ENCODE assay signal across 9 mouse cellular contexts in genomic region chr19:15983739-15984344, GRCm38 (mm10). TPM values are rescaled to one million over a fixed set of nuclear protein-coding genes. Genes with fewer than 3 reads are reported as not detected.
DNase-seq lines count a peak whose midpoint lies in the region; ATAC-seq and TF ChIP-seq lines count a peak whose summit lies in the region.
"Had no signal": no experiment of that assay in that cellular context is flagged by ENCODE, and none has a peak within 500 bp of the region (broad histone marks: within the 10 kb centered on the region; RNA-seq: fewer than 3 reads in every experiment).

No protein-coding gene starts in this region.

- no peak for TF ChIP-seq POLR2A in brain, embryonic 14.5 days (IDR thresholded peaks at IDR 0.05; ENCODE audit: borderline replicate concordance, extremely low read depth, insufficient read depth, insufficient read length, poor library complexity, severe bottlenecking)

- H3K27ac ChIP-seq in kidney, embryonic 15.5 days: peak overlapping the region; percentile 86; the same call in 1 of the 2 replicates
- peak overlapping the region; percentile 96 for H3K27ac ChIP-seq in hindbrain, embryonic 13.5 days
- H3K27ac ChIP-seq in midbrain, embryonic 15.5 days: peak overlapping the region; percentile 92

- peak overlapping the region; percentile 85 for H3K4me2 ChIP-seq in kidney, embryonic 15.5 days
- peak overlapping the region; percentile 65 for H3K4me2 ChIP-seq in hindbrain, embryonic 13.5 days
- H3K4me2 ChIP-seq in midbrain, embryonic 15.5 days: peak overlapping the region; percentile 55

- no peak for DNase-seq in kidney, postnatal 14 days
- DNase-seq in brain, embryonic 14.5 days (ENCODE audit: low read depth): peak; percentile 56
- DNase-seq in adrenal gland, postnatal 10 days: no peak
- DNase-seq in left cerebral cortex, postnatal 4 days: no peak
- DNase-seq in layer of hippocampus, adult 8-10 months (ENCODE audit: low spot score in 2 of 2): no peak
- DNase-seq: adrenal gland, postnatal 14 days had no signal

- peaks cover 10% of the 10 kb centered on the region; the same call in 1 of the 2 replicates for H3K36me3 ChIP-seq in kidney, embryonic 15.5 days
- H3K36me3 ChIP-seq in hindbrain, embryonic 13.5 days: peaks cover 5% of the 10 kb centered on the region; the same call in 1 of the 2 replicates
- no peaks in the 10 kb centered on the region for H3K36me3 ChIP-seq in midbrain, embryonic 15.5 days (replicated peaks)

- peaks cover 18% of the 10 kb centered on the region for H3K4me1 ChIP-seq in kidney, embryonic 15.5 days
- H3K4me1 ChIP-seq in hindbrain, embryonic 13.5 days (replicated peaks): peaks cover 26% of the 10 kb centered on the region
- H3K4me1 ChIP-seq in midbrain, embryonic 15.5 days: peaks cover 28% of the 10 kb centered on the region

- H3K27me3 ChIP-seq in kidney, embryonic 15.5 days: no peaks in the 10 kb centered on the region
- H3K27me3 ChIP-seq in hindbrain, embryonic 13.5 days: no peaks in the 10 kb centered on the region
- no peaks in the 10 kb centered on the region for H3K27me3 ChIP-seq in midbrain, embryonic 15.5 days (replicated peaks)

- ATAC-seq in kidney, embryonic 15.5 days (replicated peaks; ENCODE audit: low FRiP score): no peak
- ATAC-seq in hindbrain, embryonic 13.5 days (ENCODE audit: low FRiP score): no peak
- no peak for ATAC-seq in midbrain, embryonic 15.5 days (replicated peaks)

- WGBS in kidney, embryonic 15.5 days: 54% methylated on average over 15 of the region's 15 CpGs
- 51% methylated on average over 15 of the region's 15 CpGs for WGBS in hindbrain, embryonic 13.5 days
- WGBS in midbrain, embryonic 15.5 days: 50% methylated on average over 15 of the region's 15 CpGs

- intact Hi-C loops in left cerebral cortex, postnatal 4 days (cut with DNase I): no loop called here

- H3K9ac ChIP-seq in kidney, embryonic 15.5 days: peak overlapping the region; percentile 77
- peak overlapping the region; percentile 95 for H3K9ac ChIP-seq in hindbrain, embryonic 13.5 days
- peak overlapping the region; percentile 77 for H3K9ac ChIP-seq in midbrain, embryonic 15.5 days

- H3K4me3 ChIP-seq in kidney, embryonic 15.5 days (replicated peaks): peak overlapping the region; percentile 78
- H3K4me3 ChIP-seq in hindbrain, embryonic 13.5 days: peak overlapping the region; percentile 86
- H3K4me3 ChIP-seq in midbrain, embryonic 15.5 days: peak overlapping the region; percentile 82

- H3K9me3 ChIP-seq in kidney, embryonic 15.5 days (replicated peaks): no peaks in the 10 kb centered on the region
- H3K9me3 ChIP-seq in hindbrain, embryonic 13.5 days: no peaks in the 10 kb centered on the region
- no peaks in the 10 kb centered on the region for H3K9me3 ChIP-seq in midbrain, embryonic 15.5 days

- no peak for TF ChIP-seq CTCF in brain, embryonic 14.5 days (IDR thresholded peaks at IDR 0.05; ENCODE audit: borderline replicate concordance, extremely low read depth, insufficient read depth, insufficient read length)

RNA-seq across cellular contexts. Expression of gene Cep78, which starts 0.9 kb away (rescaled TPM):
- polyA plus RNA-seq in kidney, embryonic 15.5 days (2015; fragmentation: Nextera tagmentation; extraction: Ambion mirVana): 27.2 TPM in 2 replicates
- 21.7 and 24.5 TPM in 2 replicates for polyA plus RNA-seq in brain, embryonic 14.5 days (2012; rRNA removed)
- 38.7 and 41.4 TPM in 2 replicates for polyA plus RNA-seq in hindbrain, embryonic 13.5 days (2015; fragmentation: Nextera tagmentation; extraction: Ambion mirVana)
- polyA plus RNA-seq in midbrain, embryonic 15.5 days (2015; fragmentation: Nextera tagmentation; extraction: Ambion mirVana): 31.1 and 33.6 TPM in 2 replicates
- total RNA-seq in adrenal gland, postnatal 10 days (2021): 10 to 100 TPM; 11.2 to 11.5 TPM
- 10 to 100 TPM; 21.2 to 21.5 TPM for total RNA-seq in left cerebral cortex, postnatal 4 days (2021)
- total RNA-seq in layer of hippocampus, adult 8-10 months (2022): 10 to 100 TPM in 3 of 4 experiments, 1 to 10 TPM in 1; 9.9 to 11.8 (median 11.5) TPM

RNA-seq across cellular contexts. Expression of gene Psat1, which starts 36.7 kb away (rescaled TPM):
- 93.5 and 107 TPM in 2 replicates for polyA plus RNA-seq in kidney, embryonic 15.5 days (2015; fragmentation: Nextera tagmentation; extraction: Ambion mirVana)
- polyA plus RNA-seq in brain, embryonic 14.5 days (2012; rRNA removed): 96.9 and 98.3 TPM in 2 replicates
- 87.6 and 116 TPM in 2 replicates for polyA plus RNA-seq in hindbrain, embryonic 13.5 days (2015; fragmentation: Nextera tagmentation; extraction: Ambion mirVana)
- 81.5 and 95.9 TPM in 2 replicates for polyA plus RNA-seq in midbrain, embryonic 15.5 days (2015; fragmentation: Nextera tagmentation; extraction: Ambion mirVana)
- 100 to 1,000 TPM in 1 of 2 experiments, 10 to 100 TPM in 1; 60.7 to 140 TPM for total RNA-seq in adrenal gland, postnatal 10 days (2021)
- 10 to 100 TPM; 59.7 to 65.9 TPM for total RNA-seq in left cerebral cortex, postnatal 4 days (2021)
- total RNA-seq in layer of hippocampus, adult 8-10 months (2022): 100 to 1,000 TPM; 116 to 123 (median 118) TPM
